Mouse (Mus musculus) small intestine, adult 2 months (tissue): ENCODE data around the gene Gm28308.

Experiments
- CTCF ChIP-seq: fragments of 200-500 bp; IDR thresholded peaks from 2 replicates; pipeline ENCODE4 v1.5.1; 2012; ENCODE audit warnings: low read depth, mild to moderate bottlenecking, control low read depth, inconsistent platforms, low read length, moderate library complexity, mixed read lengths; ENCODE audit not compliant: insufficient replicate concordance, insufficient read length; ENCODE audit errors: extremely low read depth
- POLR2A ChIP-seq: fragments of 200-500 bp; IDR thresholded peaks from 2 replicates; pipeline ENCODE4 v1.6.1; 2012; ENCODE audit warnings: low read depth, mild to moderate bottlenecking, control low read depth, inconsistent platforms, low read length, moderate library complexity

DNA sequence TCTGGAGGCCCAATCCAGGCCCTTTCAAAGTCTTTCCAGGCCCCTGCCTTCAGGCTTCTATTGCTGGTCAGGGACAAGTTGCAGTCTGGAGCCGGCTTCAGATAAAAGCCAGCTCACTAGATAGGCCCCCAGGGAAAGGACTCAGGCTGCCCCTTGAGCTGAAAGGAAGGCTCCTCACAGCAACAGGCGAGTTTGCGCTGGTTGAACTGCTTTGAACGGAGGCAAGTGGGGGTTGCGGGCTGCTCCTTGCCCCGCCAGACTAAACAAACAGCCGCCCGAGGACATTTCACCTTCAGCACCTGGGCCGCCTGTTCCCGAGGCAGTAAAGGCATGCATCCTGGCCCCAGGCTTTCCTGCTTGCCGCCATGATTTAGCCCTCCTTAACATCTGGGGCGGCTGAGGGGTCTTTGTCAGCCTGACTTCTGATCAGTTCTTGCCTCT lies 30.6 kb upstream of the Gm28308 start:
- TF ChIP-seq CTCF (no peak), POLR2A (no peak)
